Mouse (Mus musculus): ENCODE measurements around the gene Daam1. TPM values are rescaled to one million over a fixed set of nuclear protein-coding genes. Genes with fewer than 3 reads are reported as not detected.

The Daam1 gene
- polyA plus RNA-seq (2015; fragmentation: Nextera tagmentation; extraction: Ambion mirVana): 8.8 and 11.1 TPM in 2 replicates

DNA sequence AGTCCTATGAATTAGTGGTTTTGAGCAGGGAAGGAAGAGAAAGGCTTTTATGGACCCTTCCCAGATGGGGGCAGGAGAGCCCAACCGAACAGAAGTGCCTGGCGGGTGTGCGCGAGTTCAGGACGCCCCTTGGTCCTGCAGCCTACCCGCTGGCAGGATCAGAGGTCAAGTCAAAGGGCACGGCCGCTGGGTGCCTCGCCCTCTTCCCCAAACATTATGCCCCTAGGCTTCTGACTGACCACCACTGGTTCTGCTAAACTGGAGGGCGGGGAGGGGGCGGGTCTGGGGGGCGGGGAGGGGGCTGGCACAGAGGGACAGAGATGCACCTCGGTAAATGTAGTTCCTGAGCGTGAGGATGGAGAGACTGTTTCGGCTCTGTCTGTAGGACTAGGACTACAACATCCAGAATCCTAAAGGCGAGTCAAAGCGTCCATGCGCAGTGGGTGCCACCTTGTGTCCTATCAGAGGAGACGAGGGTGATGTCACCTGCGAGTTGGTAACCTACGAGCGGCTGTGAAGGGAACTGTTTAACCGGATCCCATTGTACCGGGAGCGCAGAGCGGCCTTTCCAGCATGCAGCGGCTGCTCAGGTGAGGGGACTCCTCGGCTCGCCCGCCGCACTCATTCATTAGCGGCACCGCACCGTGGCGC lies at the start of gene Daam1:
Daam1 (plus strand) TSS at position 472 of the 651 bp plus-strand sequence.
- peak; percentile 90 for DNase-seq
- Histone ChIP-seq H3K4me2 (peak within 1 kb of the TSS; percentile 96), H3K27me3 (no peaks in the 10 kb centered on the region), H3K4me3 (replicated peaks) (peak within 1 kb of the TSS; percentile 91), H3K9me3 (replicated peaks) (no peaks in the 10 kb centered on the region), H3K36me3 (no peaks in the 10 kb centered on the region), H3K9ac (peak within 1 kb of the TSS; percentile 96), H3K4me1 (replicated peaks) (peaks cover 50% of the 10 kb centered on the region), H3K27ac (peak within 1 kb of the TSS; percentile 96)
- WGBS (ENCODE audit: insufficient replicate concordance): 1% methylated on average over 35 of the region's 35 CpGs
- peak; percentile 95 for ATAC-seq (ENCODE audit: low read depth)

DNA sequence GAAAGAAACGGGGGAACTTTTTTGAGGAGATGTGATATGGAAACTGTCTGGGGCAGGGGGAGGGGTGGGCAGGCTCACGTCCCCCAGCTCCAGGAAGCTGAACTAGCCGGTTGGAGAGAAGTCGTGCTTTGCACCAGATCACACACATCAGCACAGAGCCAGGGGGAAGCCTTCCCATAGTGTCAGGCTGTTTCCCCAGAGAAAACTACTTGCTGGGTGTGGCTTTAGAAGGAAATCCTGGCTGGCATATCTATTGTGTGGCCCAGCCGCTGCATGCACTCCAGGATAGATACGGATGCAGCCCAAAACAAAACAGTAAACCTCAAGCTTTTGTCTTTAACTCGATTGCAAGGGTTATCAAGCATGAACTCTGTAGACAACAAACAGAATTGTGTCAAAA lies 49.7 kb upstream of the Daam1 start:
- Histone ChIP-seq H3K27ac (no peak overlapping the region), H3K36me3 (no peaks in the 10 kb centered on the region), H3K9ac (no peak overlapping the region), H3K4me1 (replicated peaks) (no peaks in the 10 kb centered on the region), H3K9me3 (replicated peaks) (no peaks in the 10 kb centered on the region), H3K27me3 (0 out of 2 replicates have a peak, but pooled peaks cover 5% of the 10 kb centered on the region), H3K4me3 (replicated peaks) (no peak overlapping the region), H3K4me2 (no peak overlapping the region)
- DNase-seq (no peak), ATAC-seq (ENCODE audit: low read depth) (no peak)
- 18% methylated on average over 7 of the region's 7 CpGs for WGBS (ENCODE audit: insufficient replicate concordance)

- Histone ChIP-seq H3K27ac (no peak overlapping the region), H3K9me3 (replicated peaks) (no peaks in the 10 kb centered on the region), H3K4me3 (replicated peaks) (no peak overlapping the region), H3K36me3 (no peaks in the 10 kb centered on the region), H3K4me1 (replicated peaks) (no peaks in the 10 kb centered on the region), H3K27me3 (no peaks in the 10 kb centered on the region), H3K9ac (no peak overlapping the region), H3K4me2 (no peak overlapping the region)
- DNase-seq (no peak), ATAC-seq (ENCODE audit: low read depth) (no peak)
- 67% methylated on average over 3 of the region's 3 CpGs for WGBS (ENCODE audit: insufficient replicate concordance)
These were observed 46.9 kb upstream of the Daam1 start for GRCm38 (mm10) chr12:71783970-71784369.

DNA sequence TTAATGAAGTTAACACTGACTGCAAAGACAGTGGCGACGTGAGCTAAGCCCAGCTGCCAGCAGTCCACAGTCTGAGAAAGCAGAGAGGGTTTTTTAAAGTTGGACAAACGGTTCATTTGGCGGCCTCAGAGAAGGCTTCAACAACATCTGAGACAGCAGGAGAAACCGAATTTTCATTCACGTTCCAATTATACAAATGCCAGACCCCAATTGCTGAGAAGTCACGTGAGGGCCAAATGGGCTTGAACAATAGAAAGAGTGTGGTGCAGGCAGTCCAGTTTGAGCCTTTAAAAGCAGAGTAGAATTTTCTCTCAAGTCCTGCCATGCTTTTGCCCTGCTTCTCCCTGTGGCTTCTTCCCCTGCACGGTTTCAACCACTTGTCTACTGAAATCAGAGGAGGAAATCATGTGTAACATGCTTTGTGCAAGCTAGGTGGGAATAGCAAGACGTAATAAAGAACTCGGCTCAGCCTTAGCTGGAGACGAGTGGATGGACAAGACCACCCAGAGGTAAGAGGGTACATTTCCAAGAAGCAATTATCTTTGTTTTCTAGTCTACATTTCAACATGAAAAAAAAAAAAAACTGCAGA lies 46.1 kb upstream of the Daam1 start:
- H3K4me2 ChIP-seq: no peak overlapping the region
- H3K9me3 ChIP-seq (replicated peaks): no peaks in the 10 kb centered on the region
- no peak for DNase-seq
- H3K9ac ChIP-seq: no peak overlapping the region
- H3K4me1 ChIP-seq (replicated peaks): no peaks in the 10 kb centered on the region
- H3K4me3 ChIP-seq (replicated peaks): no peak overlapping the region
- no peak for ATAC-seq (ENCODE audit: low read depth)
- 59% methylated on average over 11 of the region's 11 CpGs for WGBS (ENCODE audit: insufficient replicate concordance)
- H3K36me3 ChIP-seq: no peaks in the 10 kb centered on the region
- H3K27me3 ChIP-seq: no peaks in the 10 kb centered on the region
- no peak overlapping the region for H3K27ac ChIP-seq

GRCm38 (mm10) chr12:71786521-71786920 lies 44.4 kb upstream of the Daam1 start:
- no peaks in the 10 kb centered on the region for H3K4me1 ChIP-seq (replicated peaks)
- H3K9ac ChIP-seq: no peak overlapping the region

DNA sequence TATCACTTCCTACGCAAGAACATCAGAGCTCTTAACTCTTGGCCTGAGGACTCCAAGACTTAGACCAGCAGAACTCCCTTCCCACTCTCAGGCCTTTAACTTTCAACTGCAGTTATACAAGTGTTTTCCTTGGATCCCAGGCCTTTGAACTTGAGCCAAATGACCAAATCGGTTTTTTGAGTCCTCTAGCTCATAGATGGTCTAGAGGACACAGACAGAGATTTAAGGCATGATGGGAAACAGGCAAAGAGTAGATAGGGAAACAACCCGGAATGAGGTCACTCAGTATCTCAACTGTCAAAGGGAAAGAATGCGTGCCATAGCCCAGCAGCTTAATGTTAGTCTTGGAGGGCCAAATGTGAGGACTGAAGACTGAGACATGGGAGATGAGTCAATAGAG lies 42.1 kb upstream of the Daam1 start:
- Histone ChIP-seq H3K9ac (no peak overlapping the region), H3K27ac (no peak overlapping the region), H3K4me3 (replicated peaks) (no peak overlapping the region), H3K4me2 (no peak overlapping the region), H3K9me3 (replicated peaks) (no peaks in the 10 kb centered on the region), H3K4me1 (replicated peaks) (no peaks in the 10 kb centered on the region), H3K36me3 (no peaks in the 10 kb centered on the region), H3K27me3 (no peaks in the 10 kb centered on the region)
- DNase-seq (no peak), ATAC-seq (ENCODE audit: low read depth) (no peak)
- WGBS (ENCODE audit: insufficient replicate concordance): 58% methylated on average over 4 of the region's 4 CpGs

More at GRCm38 (mm10) chr12:71786521-71786920, 44.4 kb upstream of the Daam1 start:
- H3K4me3 ChIP-seq (replicated peaks): no peak overlapping the region
- no peak for ATAC-seq (ENCODE audit: low read depth)
- no peaks in the 10 kb centered on the region for H3K9me3 ChIP-seq (replicated peaks)
- no peak overlapping the region for H3K4me2 ChIP-seq
- no peak for DNase-seq
- H3K27ac ChIP-seq: no peak overlapping the region
- H3K36me3 ChIP-seq: no peaks in the 10 kb centered on the region
- no peaks in the 10 kb centered on the region for H3K27me3 ChIP-seq

- H3K4me1 ChIP-seq (replicated peaks): no peaks in the 10 kb centered on the region
- H3K4me3 ChIP-seq (replicated peaks): no peak overlapping the region
- no peaks in the 10 kb centered on the region for H3K9me3 ChIP-seq (replicated peaks)
- H3K4me2 ChIP-seq: no peak overlapping the region
- H3K27ac ChIP-seq: no peak overlapping the region
- ATAC-seq (ENCODE audit: low read depth) (no peak), DNase-seq (no peak)
- no peaks in the 10 kb centered on the region for H3K27me3 ChIP-seq
- H3K9ac ChIP-seq: no peak overlapping the region
- 67% methylated on average over 1 of the region's 1 CpGs for WGBS (ENCODE audit: insufficient replicate concordance)
- H3K36me3 ChIP-seq: no peaks in the 10 kb centered on the region
These were observed 40.3 kb upstream of the Daam1 start for GRCm38 (mm10) chr12:71790581-71790980.

- WGBS (ENCODE audit: insufficient replicate concordance): 79% methylated on average over 2 of the region's 2 CpGs
- H3K27ac ChIP-seq: no peak overlapping the region
- no peak overlapping the region for H3K4me2 ChIP-seq
- no peak overlapping the region for H3K4me3 ChIP-seq (replicated peaks)
- no peaks in the 10 kb centered on the region for H3K9me3 ChIP-seq (replicated peaks)
- no peak for ATAC-seq (ENCODE audit: low read depth)
- H3K9ac ChIP-seq: no peak overlapping the region
- H3K27me3 ChIP-seq: no peaks in the 10 kb centered on the region
- no peaks in the 10 kb centered on the region for H3K36me3 ChIP-seq
- no peak for DNase-seq
- H3K4me1 ChIP-seq (replicated peaks): peaks cover 4% of the 10 kb centered on the region
These were observed 37.8 kb upstream of the Daam1 start for GRCm38 (mm10) chr12:71793114-71793513.

- no peak overlapping the region for H3K4me3 ChIP-seq (replicated peaks)
- no peaks in the 10 kb centered on the region for H3K27me3 ChIP-seq
- no peak overlapping the region for H3K4me2 ChIP-seq
- no peaks in the 10 kb centered on the region for H3K36me3 ChIP-seq
- H3K9me3 ChIP-seq (replicated peaks): no peaks in the 10 kb centered on the region
- 25% methylated on average over 4 of the region's 4 CpGs for WGBS (ENCODE audit: insufficient replicate concordance)
- no peak for DNase-seq
- no peak overlapping the region for H3K27ac ChIP-seq
- ATAC-seq (ENCODE audit: low read depth): no peak
- peaks cover 4% of the 10 kb centered on the region for H3K4me1 ChIP-seq (replicated peaks)
- no peak overlapping the region for H3K9ac ChIP-seq
These were observed 35.3 kb upstream of the Daam1 start for GRCm38 (mm10) chr12:71795626-71796025.

GRCm38 (mm10) chr12:71796517-71796916 lies 34.4 kb upstream of the Daam1 start:
- no peak overlapping the region for H3K4me2 ChIP-seq
- DNase-seq: no peak

GRCm38 (mm10) chr12:71807306-71807705 lies 23.6 kb upstream of the Daam1 start:
- no peak for ATAC-seq (ENCODE audit: low read depth)
- Histone ChIP-seq H3K9me3 (replicated peaks) (no peaks in the 10 kb centered on the region), H3K27me3 (no peaks in the 10 kb centered on the region), H3K4me1 (replicated peaks) (no peaks in the 10 kb centered on the region), H3K27ac (no peak overlapping the region), H3K36me3 (no peaks in the 10 kb centered on the region), H3K9ac (no peak overlapping the region), H3K4me2 (no peak overlapping the region), H3K4me3 (replicated peaks) (no peak overlapping the region)
- no peak for DNase-seq
- WGBS (ENCODE audit: insufficient replicate concordance): 57% methylated on average over 9 of the region's 9 CpGs

More at GRCm38 (mm10) chr12:71796517-71796916, 34.4 kb upstream of the Daam1 start:
- no peaks in the 10 kb centered on the region for H3K9me3 ChIP-seq (replicated peaks)
- peaks cover 4% of the 10 kb centered on the region for H3K4me1 ChIP-seq (replicated peaks)
- WGBS (ENCODE audit: insufficient replicate concordance): 10% methylated on average over 7 of the region's 7 CpGs
- ATAC-seq (ENCODE audit: low read depth): no peak
- no peaks in the 10 kb centered on the region for H3K27me3 ChIP-seq
- no peak overlapping the region for H3K27ac ChIP-seq
- H3K4me3 ChIP-seq (replicated peaks): no peak overlapping the region
- H3K36me3 ChIP-seq: no peaks in the 10 kb centered on the region
- H3K9ac ChIP-seq: no peak overlapping the region

DNA sequence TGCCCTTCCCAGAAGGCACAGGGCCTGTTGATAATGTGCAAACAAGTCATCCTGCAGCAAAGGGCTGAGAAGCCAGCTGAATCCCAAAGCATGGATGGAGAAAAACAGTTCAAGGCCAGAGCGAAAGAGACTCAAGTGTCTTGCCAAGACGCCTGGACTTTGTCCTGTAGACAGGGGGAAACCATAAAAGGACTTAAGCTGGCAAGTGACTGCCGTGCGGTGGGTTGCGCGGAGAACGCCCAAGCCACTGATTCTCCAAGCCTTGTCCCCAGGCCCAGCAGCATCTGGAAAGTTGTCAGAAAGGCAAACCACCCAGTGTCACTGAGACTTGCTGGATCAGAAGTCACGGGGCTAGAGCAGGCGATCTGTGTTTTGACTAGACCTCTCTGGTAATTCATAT lies 22.2 kb upstream of the Daam1 start:
- H3K27ac ChIP-seq: no peak overlapping the region
- DNase-seq (no peak), ATAC-seq (ENCODE audit: low read depth) (no peak)
- no peaks in the 10 kb centered on the region for H3K9me3 ChIP-seq (replicated peaks)
- no peak overlapping the region for H3K4me3 ChIP-seq (replicated peaks)
- H3K4me1 ChIP-seq (replicated peaks): no peaks in the 10 kb centered on the region
- 79% methylated on average over 9 of the region's 9 CpGs for WGBS (ENCODE audit: insufficient replicate concordance)
- H3K36me3 ChIP-seq: no peaks in the 10 kb centered on the region
- H3K27me3 ChIP-seq: no peaks in the 10 kb centered on the region
- H3K4me2 ChIP-seq: no peak overlapping the region
- H3K9ac ChIP-seq: no peak overlapping the region
